Mouse (Mus musculus) heart, postnatal 0 days (tissue): ENCODE data around the gene Tmem50b.

ENCODE experiments used
- CTCF ChIP-seq: IDR thresholded peaks from 2 replicates; pipeline ENCODE4 v1.5.1; 2016; ENCODE audit warnings: antibody characterized with exemption, control low read depth, low read depth
- EP300 ChIP-seq: IDR thresholded peaks from 2 replicates; pipeline ENCODE4 v1.6.1; 2016; ENCODE audit warnings: antibody characterized with exemption, low read depth

- TF ChIP-seq CTCF (no peak), EP300 (no peak)
These were observed 40.4 kb downstream of the Tmem50b start for GRCm38 (mm10) chr16:91557214-91557613.
